Mouse (Mus musculus) forebrain, embryonic 14.5 days (tissue): Measurements from ENCODE around the gene Npc2. TPM values are rescaled to one million over a fixed set of nuclear protein-coding genes. Genes with fewer than 3 reads are reported as not detected.

Experiments used
- ATAC-seq: fragments of 200-750 bp; cut with Nextera tagmentation; 2 replicates; pipeline ENCODE4 v1.8.0; 2017; ENCODE audit warnings: mild to moderate bottlenecking, moderate library complexity
- DNase-seq: peaks from one replicate; pipeline ENCODE4 v3.0.0-alpha.2; 2015; ENCODE audit warnings: low spot score
- H3K27ac ChIP-seq: fragments of 300-500 bp; sonication (generic); 2 replicates; pipeline ENCODE4 v1.5.1; 2014; ENCODE audit warnings: low read depth, mild to moderate bottlenecking, control low read depth, low read length, moderate library complexity
- H3K27me3 ChIP-seq: fragments of 300-500 bp; sonication (generic); replicated peaks from 2 replicates; pipeline ENCODE4 v1.6.1; 2014; ENCODE audit warnings: low read length, control low read depth, mixed read lengths; ENCODE audit not compliant: control insufficient read depth, insufficient read depth
- H3K36me3 ChIP-seq: fragments of 300-500 bp; sonication (generic); 2 replicates; pipeline ENCODE4 v1.6.1; 2014; ENCODE audit warnings: low read length, control low read depth; ENCODE audit not compliant: control insufficient read depth, insufficient read depth
- H3K4me1 ChIP-seq: fragments of 300-500 bp; sonication (generic); 2 replicates; pipeline ENCODE4 v1.6.1; 2014; ENCODE audit warnings: antibody characterized with exemption, low read length, control low read depth; ENCODE audit not compliant: control insufficient read depth, insufficient read depth
- H3K4me2 ChIP-seq: fragments of 300-500 bp; sonication (generic); 2 replicates; pipeline ENCODE4 v1.6.1; 2014; ENCODE audit warnings: mild to moderate bottlenecking, control low read depth, low read length
- H3K4me3 ChIP-seq: fragments of 300-500 bp; sonication (generic); 2 replicates; pipeline ENCODE4 v1.5.1; 2014; ENCODE audit warnings: low read depth, low read length, control low read depth
- H3K9ac ChIP-seq: fragments of 300-500 bp; sonication (generic); 2 replicates; pipeline ENCODE4 v1.6.1; 2014; ENCODE audit warnings: mild to moderate bottlenecking, low read length, control low read depth, moderate library complexity
- H3K9me3 ChIP-seq: fragments of 300-500 bp; sonication (generic); replicated peaks from 2 replicates; pipeline ENCODE4 v1.6.1; 2016; ENCODE audit warnings: low read length, control low read depth, mixed read lengths; ENCODE audit not compliant: control insufficient read depth
- WGBS: fragments of 180-500 bp; shearing (Covaris S2); extraction: QIAGEN DNeasy Blood & Tissue Kit; methylation state at CpG from one replicate; pipeline ENCODE4 v1.1.7; 2014; 5-methylcytosine and 5-hydroxymethylcytosine counted together
- polyA plus RNA-seq: library from polyadenylated mRNA; unstranded; fragments of >200 nt; fragmentation: Nextera tagmentation; extraction: Ambion mirVana; gene quantifications from 2 replicates; pipeline ENCODE4 v1.2.1, GENCODE M21; 2014

The Npc2 gene
- polyA plus RNA-seq, 1 experiment from 2014 or later: 72.5 TPM

DNA sequence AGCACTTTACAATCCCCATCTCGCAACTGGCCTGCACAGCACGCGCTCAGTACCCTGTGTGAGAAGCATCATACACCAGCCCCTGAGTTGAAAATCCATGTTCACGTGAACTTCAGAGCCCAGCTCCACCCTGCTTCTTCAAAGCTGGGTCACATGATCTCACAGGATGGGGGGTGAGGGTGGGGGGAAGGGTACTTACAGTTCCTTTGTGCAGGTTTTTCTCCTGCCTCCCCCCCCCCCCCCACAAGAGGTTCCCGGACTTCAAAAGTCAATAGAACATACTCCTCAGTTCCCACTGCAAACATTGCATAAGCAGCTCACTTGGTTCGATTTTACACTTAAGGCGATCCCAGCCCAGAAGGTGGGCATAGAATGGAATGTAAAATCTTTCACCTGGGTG lies 3.3 kb downstream of the Npc2 start:
- no peak overlapping the region for H3K4me3 ChIP-seq
- H3K36me3 ChIP-seq: peaks cover 21% of the 10 kb centered on the region
- 88% methylated on average over 7 of the region's 7 CpGs for WGBS
- H3K4me2 ChIP-seq: no peak overlapping the region
- no peak overlapping the region for H3K27ac ChIP-seq
- no peak for ATAC-seq
- no peaks in the 10 kb centered on the region for H3K9me3 ChIP-seq
- no peak overlapping the region for H3K9ac ChIP-seq
- no peaks in the 10 kb centered on the region for H3K27me3 ChIP-seq
- no peak for DNase-seq
- H3K4me1 ChIP-seq: peaks cover 23% of the 10 kb centered on the region

DNA sequence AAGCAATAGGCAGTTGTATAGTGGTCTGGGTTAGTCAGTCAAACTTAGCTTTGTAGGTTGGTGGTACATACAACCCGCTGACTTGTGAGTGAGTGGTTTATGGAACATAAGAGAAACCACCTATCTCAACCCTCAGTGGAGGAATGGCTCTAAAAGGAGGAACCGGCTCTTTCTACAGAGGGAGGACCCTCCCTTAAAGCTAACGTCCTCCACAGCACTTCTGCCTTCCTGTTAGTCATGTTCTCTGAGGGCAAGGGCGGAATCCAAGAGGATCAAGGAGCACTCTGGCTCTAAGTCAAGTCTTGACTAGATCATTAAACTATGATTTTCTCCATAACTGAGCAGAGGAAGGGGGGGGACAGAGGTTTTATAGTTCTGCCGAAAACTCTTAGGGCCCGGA lies 5.4 kb downstream of the Npc2 start:
- Histone ChIP-seq H3K9me3 (no peaks in the 10 kb centered on the region), H3K36me3 (peaks cover 41% of the 10 kb centered on the region), H3K4me3 (no peak overlapping the region), H3K4me1 (peaks cover 13% of the 10 kb centered on the region), H3K9ac (no peak overlapping the region), H3K27ac (no peak overlapping the region), H3K27me3 (no peaks in the 10 kb centered on the region), H3K4me2 (no peak overlapping the region)
- WGBS: 95% methylated on average over 6 of the region's 6 CpGs
- DNase-seq: no peak
- no peak for ATAC-seq

DNA sequence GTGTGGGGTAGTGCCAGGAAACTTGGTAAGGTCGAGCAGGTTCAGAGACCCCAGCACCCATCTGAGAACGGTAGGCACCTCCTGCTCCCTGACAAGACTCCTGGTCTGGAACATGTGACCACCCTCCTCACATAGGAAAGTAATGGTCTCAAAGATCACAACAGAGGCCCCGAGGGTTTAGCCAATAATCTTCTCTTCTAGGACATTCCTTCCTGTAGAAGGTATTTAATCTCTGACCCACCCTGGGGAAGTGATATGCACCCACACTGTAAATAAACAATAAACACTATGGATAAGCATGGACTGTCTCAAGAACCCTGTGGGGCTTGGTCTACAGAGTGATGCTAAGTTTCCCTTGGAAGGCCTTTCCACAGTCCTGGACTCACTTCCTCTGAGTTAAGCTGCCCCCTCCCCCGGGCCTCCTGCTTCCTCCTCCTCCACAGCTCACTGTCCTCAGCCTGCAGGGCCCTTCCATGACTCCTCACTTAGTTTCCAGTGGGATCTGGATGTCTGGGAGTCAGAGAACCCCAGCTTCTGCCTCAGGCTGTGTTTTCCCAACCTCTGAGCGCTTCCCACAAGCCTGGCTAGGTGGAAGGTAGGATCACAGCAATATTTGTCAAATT lies 6.7 kb downstream of the Npc2 start:
- H3K4me1 ChIP-seq: peaks cover 5% of the 10 kb centered on the region; the same call in 1 of the 2 replicates
- no peak overlapping the region for H3K4me3 ChIP-seq
- no peak overlapping the region for H3K4me2 ChIP-seq
- H3K36me3 ChIP-seq: peaks cover 46% of the 10 kb centered on the region
- H3K27ac ChIP-seq: no peak overlapping the region
- no peak for ATAC-seq
- no peaks in the 10 kb centered on the region for H3K27me3 ChIP-seq
- WGBS: 85% methylated on average over 5 of the region's 5 CpGs
- DNase-seq: no peak
- no peaks in the 10 kb centered on the region for H3K9me3 ChIP-seq
- no peak overlapping the region for H3K9ac ChIP-seq

DNA sequence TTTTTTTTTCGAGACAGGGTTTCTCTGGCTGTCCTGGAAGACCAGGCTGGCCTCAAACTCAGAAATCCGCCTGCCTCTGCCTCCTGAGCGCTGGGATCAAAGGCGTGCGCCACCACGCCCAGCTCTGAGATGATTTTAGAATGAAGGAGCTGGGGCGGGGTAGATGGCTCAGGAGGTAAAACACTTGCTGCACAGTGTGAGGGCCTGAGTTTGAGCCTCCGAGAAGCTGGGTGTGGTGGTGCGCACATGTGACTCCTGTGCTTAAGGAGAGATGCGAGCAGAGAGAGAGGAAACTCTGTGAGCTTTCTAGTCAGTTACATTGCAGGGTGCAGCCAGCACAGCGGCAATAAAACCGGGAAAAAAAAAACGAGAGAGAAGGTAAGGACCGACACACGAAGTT lies 7.4 kb downstream of the Npc2 start:
- Histone ChIP-seq H3K4me1 (no peaks in the 10 kb centered on the region), H3K9ac (no peak overlapping the region), H3K9me3 (no peaks in the 10 kb centered on the region), H3K36me3 (peaks cover 51% of the 10 kb centered on the region), H3K27me3 (no peaks in the 10 kb centered on the region), H3K27ac (no peak overlapping the region), H3K4me3 (no peak overlapping the region), H3K4me2 (no peak overlapping the region)
- no peak for ATAC-seq
- no peak for DNase-seq
- 91% methylated on average over 15 of the region's 15 CpGs for WGBS

DNA sequence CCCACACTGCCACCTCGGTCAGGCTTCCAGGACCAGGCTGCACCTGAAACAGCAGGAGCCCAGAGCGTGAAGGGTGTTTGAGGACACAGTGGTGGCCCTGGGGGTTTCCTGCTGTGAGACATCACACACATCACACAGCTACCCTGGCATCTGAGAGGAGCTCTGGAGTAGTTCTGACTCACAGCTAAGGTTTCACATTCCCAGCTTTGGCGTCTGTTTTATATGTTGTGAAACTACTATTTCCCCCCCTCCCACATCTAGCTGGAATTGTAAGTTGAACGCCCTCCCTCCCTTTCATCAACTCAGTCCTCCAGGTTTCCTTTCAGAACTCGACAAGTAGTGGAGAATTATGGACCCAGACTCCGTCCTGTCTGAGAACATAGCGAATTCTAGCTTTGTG lies 8.2 kb downstream of the Npc2 start:
- no peaks in the 10 kb centered on the region for H3K9me3 ChIP-seq
- no peaks in the 10 kb centered on the region for H3K27me3 ChIP-seq
- H3K27ac ChIP-seq: no peak overlapping the region
- H3K4me3 ChIP-seq: no peak overlapping the region
- no peak for ATAC-seq
- 95% methylated on average over 7 of the region's 7 CpGs for WGBS
- H3K4me2 ChIP-seq: no peak overlapping the region
- DNase-seq: no peak
- H3K4me1 ChIP-seq: no peaks in the 10 kb centered on the region
- H3K36me3 ChIP-seq: peaks cover 58% of the 10 kb centered on the region
- H3K9ac ChIP-seq: no peak overlapping the region

DNA sequence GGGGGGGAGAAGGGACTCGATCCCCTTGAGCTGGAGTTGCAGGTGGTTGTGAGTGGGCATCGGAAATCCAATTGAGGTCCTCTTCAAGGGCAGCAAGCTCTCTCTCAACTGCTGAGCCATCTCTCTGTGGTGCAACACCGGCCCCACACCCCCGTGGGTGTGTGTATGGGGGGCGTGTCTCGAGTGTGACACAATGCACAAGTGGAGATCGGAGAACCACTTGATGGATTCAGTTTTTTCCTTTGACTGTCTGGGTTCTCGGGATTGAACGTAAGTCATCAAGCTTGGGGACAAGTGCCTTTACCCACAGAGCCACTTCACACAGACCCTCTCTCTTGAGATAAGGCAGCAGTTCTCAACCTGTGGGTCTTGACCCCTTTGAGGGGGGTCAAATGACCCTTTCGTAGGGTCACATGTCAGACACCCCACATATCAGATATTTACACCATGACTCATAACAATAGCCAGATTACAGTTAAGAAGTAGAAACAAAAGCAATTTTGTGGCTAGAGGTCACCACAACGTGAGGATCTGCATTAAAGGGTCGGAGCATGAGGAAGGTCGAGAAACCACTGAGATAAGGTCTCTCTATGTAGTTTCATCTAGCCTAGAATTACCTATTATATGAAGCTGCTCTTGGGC lies 9.3 kb downstream of the Npc2 start:
- Histone ChIP-seq H3K27ac (no peak overlapping the region), H3K4me2 (no peak overlapping the region), H3K9ac (no peak overlapping the region), H3K9me3 (no peaks in the 10 kb centered on the region), H3K4me3 (no peak overlapping the region), H3K27me3 (no peaks in the 10 kb centered on the region), H3K4me1 (no peaks in the 10 kb centered on the region), H3K36me3 (peaks cover 59% of the 10 kb centered on the region)
- DNase-seq (no peak), ATAC-seq (no peak)
- 93% methylated on average over 13 of the region's 13 CpGs for WGBS

DNA sequence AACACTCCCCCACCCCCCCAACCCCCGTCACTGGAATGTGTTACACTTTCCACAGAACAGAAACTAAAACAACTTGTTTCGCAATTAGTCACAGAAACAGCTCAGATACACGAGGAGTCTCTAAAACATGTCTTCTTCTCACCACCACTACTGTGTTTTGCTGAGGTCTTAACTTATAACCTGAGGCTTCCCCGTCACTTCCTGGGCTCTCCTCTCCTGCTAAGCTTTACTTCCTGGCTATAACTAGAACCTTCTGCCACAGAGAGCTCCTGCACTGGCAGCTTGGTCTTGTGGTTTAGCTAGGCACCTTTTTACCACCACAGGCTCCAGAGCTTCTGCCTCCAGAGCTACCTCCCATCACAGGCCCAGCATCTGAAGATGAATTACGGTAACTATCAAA lies 10.4 kb downstream of the Npc2 start:
- Histone ChIP-seq H3K9ac (no peak overlapping the region), H3K4me3 (no peak overlapping the region), H3K4me2 (no peak overlapping the region), H3K4me1 (no peaks in the 10 kb centered on the region), H3K36me3 (peaks cover 63% of the 10 kb centered on the region), H3K27me3 (no peaks in the 10 kb centered on the region), H3K9me3 (no peaks in the 10 kb centered on the region), H3K27ac (no peak overlapping the region)
- ATAC-seq (no peak), DNase-seq (no peak)
- 94% methylated on average over 5 of the region's 5 CpGs for WGBS

DNA sequence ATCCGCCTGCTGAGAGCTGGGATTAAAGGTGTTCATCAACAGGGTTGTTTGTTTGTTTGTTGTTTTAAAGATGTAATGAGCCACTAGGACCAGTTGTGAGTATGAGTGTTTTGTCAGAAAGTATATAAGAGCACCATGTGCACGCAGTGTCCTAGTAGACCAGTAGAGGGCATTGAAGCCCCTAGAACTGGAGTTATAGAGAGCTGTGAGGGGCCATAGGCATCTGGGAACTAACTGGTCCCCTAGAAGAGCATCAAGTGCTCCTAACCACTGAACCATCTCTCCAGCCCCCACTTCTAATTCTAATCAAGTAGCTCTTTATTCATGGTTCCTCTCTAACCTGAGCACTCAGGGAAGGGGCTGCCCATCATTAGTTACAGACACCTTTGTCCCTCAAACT lies 13.9 kb downstream of the Npc2 start:
- Histone ChIP-seq H3K27ac (no peak overlapping the region), H3K27me3 (no peaks in the 10 kb centered on the region), H3K36me3 (peaks cover 68% of the 10 kb centered on the region), H3K4me2 (no peak overlapping the region), H3K4me1 (no peaks in the 10 kb centered on the region), H3K4me3 (no peak overlapping the region), H3K9ac (no peak overlapping the region), H3K9me3 (no peaks in the 10 kb centered on the region)
- 77% methylated on average over 2 of the region's 2 CpGs for WGBS
- DNase-seq: peak; percentile 62
- no peak for ATAC-seq

DNA sequence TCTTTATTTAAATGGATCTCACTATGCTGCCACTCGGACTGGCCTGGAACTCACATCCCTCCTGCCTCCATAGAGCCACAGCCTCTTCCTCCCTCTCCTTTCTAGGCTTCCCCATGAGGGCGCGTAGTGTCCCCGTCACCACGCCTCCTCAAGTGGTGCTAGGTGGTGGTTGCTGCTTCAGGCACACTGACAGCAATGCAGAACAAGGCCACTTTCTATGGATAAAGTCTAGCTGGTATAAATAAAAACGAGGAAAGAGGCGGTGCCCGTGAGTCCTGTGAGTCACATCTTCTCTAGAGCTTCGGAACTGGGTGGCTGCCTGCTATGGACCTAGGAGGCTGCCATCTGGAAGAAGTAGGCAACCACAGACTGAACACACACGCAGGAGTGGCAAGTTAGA lies 16.9 kb downstream of the Npc2 start:
- H3K9me3 ChIP-seq: no peaks in the 10 kb centered on the region

More for the DNA sequence above, 16.9 kb downstream of the Npc2 start:
- Histone ChIP-seq H3K4me1 (peaks cover 15% of the 10 kb centered on the region), H3K27me3 (no peaks in the 10 kb centered on the region), H3K4me2 (no peak overlapping the region), H3K4me3 (no peak overlapping the region), H3K36me3 (peaks cover 48% of the 10 kb centered on the region), H3K9ac (no peak overlapping the region), H3K27ac (no peak overlapping the region)
- WGBS: 94% methylated on average over 10 of the region's 10 CpGs
- DNase-seq: no peak
- ATAC-seq: no peak
